Mouse (Mus musculus): ENCODE results near the gene Kif27.

Gene Kif27

DNA sequence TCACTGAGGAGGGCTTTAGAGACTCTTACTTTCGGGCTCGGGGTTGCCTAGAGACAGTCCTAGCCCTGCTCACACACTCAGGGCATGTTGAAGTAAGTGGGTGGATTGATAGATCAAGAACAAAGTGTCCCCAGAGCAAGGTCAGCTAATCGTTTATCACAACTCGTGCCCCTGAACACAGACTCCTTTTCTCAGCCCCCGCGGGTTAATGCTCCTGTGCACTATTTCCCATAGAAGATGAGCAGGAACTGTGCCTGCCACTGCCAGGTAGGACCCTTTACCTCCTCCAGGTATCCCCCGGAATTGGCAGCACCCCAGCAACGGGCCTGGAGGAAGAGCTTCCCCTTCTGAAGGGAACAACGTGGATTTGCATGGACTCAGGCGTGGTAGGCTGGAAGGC, 82.7 kb downstream of the Kif27 start:
- no peak for DNase-seq (ENCODE audit: low read depth, low spot score)

DNA sequence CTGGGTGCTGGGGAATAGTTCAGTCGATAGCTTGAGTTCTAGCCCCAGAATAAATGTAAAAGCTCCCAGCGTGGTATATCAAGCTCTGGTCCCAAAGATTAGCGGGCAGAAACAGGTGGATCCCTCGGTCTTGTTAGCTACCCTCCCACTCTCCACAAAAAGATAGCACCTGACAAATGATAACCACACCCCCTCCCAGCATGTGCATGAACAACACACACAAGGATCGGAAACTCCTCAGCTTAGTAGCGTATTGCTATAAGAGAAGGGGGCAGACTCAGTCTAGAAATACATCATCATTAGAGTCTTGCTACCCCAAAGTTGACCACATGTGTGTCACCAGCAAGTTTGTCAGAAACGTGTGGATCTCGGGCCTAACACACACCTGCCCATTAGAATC, 83.3 kb downstream of the Kif27 start, which contains the start of gene Gkap1:
TSS of gene Gkap1 (minus strand) at position 101 of the 400 bp plus-strand sequence.
- DNase-seq (ENCODE audit: low read depth, low spot score), result no peak

DNA sequence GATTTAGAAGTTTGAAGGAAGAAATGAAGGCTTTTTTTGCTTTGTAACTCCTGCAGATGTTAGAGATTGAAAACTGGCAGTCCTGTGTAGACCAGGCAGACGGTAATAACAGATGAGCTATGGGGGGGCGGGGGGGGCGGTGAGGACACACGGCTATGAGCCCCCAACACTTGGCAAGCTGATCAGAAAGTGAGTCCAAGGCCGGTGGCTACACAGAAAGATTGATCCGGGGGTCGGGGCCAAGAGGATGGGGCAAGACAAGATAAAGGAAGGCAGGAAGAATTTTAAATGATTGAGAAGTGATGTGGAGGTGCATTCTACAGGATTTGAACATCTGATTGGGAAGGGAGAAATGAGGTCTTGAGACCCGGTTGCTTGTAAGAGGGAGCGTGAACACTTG, 83.8 kb downstream of the Kif27 start:
- DNase-seq (ENCODE audit: low read depth, low spot score), result no peak

- peak; percentile 85 for DNase-seq (ENCODE audit: low read depth, low spot score)
Measured at GRCm38 (mm10) chr13:58274259-58274991, 84.5 kb downstream of the Kif27 start.

- peak; percentile 51 for DNase-seq (ENCODE audit: low read depth, low spot score)
Measured at GRCm38 (mm10) chr13:58273411-58274258, 85.3 kb downstream of the Kif27 start.

DNA sequence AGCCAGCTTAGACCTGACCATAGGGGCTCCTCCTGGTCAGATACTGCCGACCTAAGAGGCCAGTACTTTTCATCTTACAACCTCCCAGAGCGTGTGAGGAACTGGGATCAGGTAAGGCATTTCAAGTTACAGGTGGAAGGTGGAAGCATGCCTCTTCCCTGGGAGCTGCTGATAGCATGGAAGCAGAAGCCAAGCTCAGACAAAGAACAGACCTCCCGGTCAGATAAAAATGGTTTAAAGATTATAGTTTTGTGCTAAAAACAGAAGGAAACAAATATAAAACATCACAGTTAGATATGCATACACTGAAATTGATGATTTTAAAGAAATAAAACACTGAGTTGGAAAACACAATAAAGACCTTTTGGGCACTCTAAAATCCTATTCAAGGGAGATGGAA, 92.1 kb downstream of the Kif27 start:
- no peak for DNase-seq (ENCODE audit: low read depth, low spot score)

- no peak for DNase-seq (ENCODE audit: low read depth, low spot score)
Measured at GRCm38 (mm10) chr13:58263546-58263945, 95.4 kb downstream of the Kif27 start.

- DNase-seq (ENCODE audit: low read depth, low spot score), result no peak
Measured at GRCm38 (mm10) chr13:58261674-58262073, 97.2 kb downstream of the Kif27 start.

- peak; percentile 19 for DNase-seq (ENCODE audit: low read depth, low spot score)
Measured at GRCm38 (mm10) chr13:58253268-58253667, 105.7 kb downstream of the Kif27 start.

GRCm38 (mm10) chr13:58248957-58249356, 110.0 kb downstream of the Kif27 start:
- DNase-seq (ENCODE audit: low read depth, low spot score), result no peak
